In the genomic region with DNA sequence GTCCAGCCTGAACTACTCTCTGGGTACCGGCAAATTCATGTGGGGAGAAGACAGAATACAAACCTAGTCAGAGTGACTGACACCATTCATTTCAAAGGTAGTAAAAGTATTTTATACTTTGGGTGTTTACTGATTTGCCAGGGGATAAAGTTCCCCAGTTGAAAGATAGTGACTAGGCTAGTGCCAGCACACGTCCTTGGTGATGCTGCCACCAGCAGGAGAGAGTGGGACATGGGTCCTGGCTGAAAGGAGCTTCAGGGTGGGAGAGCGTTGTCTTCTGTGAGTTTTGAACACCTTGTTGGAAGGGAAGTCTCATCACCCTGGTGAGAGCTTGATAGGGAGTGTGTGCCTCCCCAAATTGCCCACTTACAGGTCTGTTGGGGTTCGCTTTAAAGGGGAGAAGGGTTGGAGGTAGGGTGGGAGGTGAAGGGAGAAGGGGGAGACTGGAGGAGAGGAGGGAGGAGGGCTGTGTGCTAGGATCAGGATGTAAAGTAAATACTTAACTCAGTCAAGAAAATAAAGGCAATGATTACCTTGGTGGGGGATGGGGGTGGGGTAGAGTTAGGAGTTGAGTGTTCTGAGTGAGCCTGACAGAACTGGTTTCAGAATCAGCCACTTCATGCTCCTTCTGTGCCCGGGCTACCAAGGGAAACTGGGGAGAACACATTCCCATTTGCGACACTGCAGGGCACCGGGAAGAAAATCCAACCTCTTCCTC, we compare ENCODE assay signal across 14 mouse cellular contexts.
DNase-seq lines count a peak whose midpoint lies in the region; ATAC-seq and TF ChIP-seq lines count a peak whose summit lies in the region.
"Had no signal": no experiment of that assay in that cellular context is flagged by ENCODE, and none has a peak within 500 bp of the region (broad histone marks: within the 10 kb centered on the region; RNA-seq: fewer than 3 reads in every experiment).

No protein-coding gene starts in this region.

- H3K4me2 ChIP-seq in embryonic facial prominence, embryonic 13.5 days: no peak overlapping the region
- no peak overlapping the region for H3K4me2 ChIP-seq in liver, postnatal 0 days (ENCODE audit: low read depth, low read length)
- no peak overlapping the region for H3K4me2 ChIP-seq in stomach, postnatal 0 days (replicated peaks; ENCODE audit: low read depth)
- H3K4me2 ChIP-seq: intestine, embryonic 15.5 days; midbrain, embryonic 13.5 days had no signal

- no peak overlapping the region for H3K9ac ChIP-seq in embryonic facial prominence, embryonic 13.5 days
- H3K9ac ChIP-seq in liver, postnatal 0 days (replicated peaks): no peak overlapping the region
- no peak overlapping the region for H3K9ac ChIP-seq in stomach, postnatal 0 days (ENCODE audit: low read length)
- H3K9ac ChIP-seq: intestine, embryonic 15.5 days; midbrain, embryonic 13.5 days had no signal

- no peaks in the 10 kb centered on the region for H3K36me3 ChIP-seq in embryonic facial prominence, embryonic 13.5 days
- no peaks in the 10 kb centered on the region for H3K36me3 ChIP-seq in embryonic facial prominence, embryonic 10.5 days (replicated peaks)
- no peaks in the 10 kb centered on the region for H3K36me3 ChIP-seq in liver, postnatal 0 days (replicated peaks; ENCODE audit: insufficient read depth, low read length)
- no peaks in the 10 kb centered on the region for H3K36me3 ChIP-seq in stomach, postnatal 0 days (ENCODE audit: control insufficient read depth, insufficient read depth, low read length)
- H3K36me3 ChIP-seq: forebrain, embryonic 10.5 days; intestine, embryonic 15.5 days; midbrain, embryonic 13.5 days had no signal

- peak overlapping the region; percentile 16; the same call in 1 of the 2 replicates for H3K27ac ChIP-seq in embryonic facial prominence, embryonic 13.5 days
- H3K27ac ChIP-seq in embryonic facial prominence, embryonic 10.5 days (replicated peaks): no peak overlapping the region
- no peak overlapping the region for H3K27ac ChIP-seq in liver, postnatal 0 days (ENCODE audit: low read depth)
- H3K27ac ChIP-seq in stomach, postnatal 0 days (replicated peaks): no peak overlapping the region
- H3K27ac ChIP-seq: forebrain, embryonic 10.5 days; heart, adult 2 months; intestine, embryonic 15.5 days; macrophage; midbrain, embryonic 13.5 days had no signal

- no peaks in the 10 kb centered on the region for H3K9me3 ChIP-seq in embryonic facial prominence, embryonic 13.5 days
- no peaks in the 10 kb centered on the region for H3K9me3 ChIP-seq in embryonic facial prominence, embryonic 10.5 days
- no peaks in the 10 kb centered on the region for H3K9me3 ChIP-seq in liver, postnatal 0 days (ENCODE audit: low read length)
- H3K9me3 ChIP-seq in stomach, postnatal 0 days (ENCODE audit: control insufficient read depth, low read length): no peaks in the 10 kb centered on the region
- H3K9me3 ChIP-seq: forebrain, embryonic 10.5 days; intestine, embryonic 15.5 days; midbrain, embryonic 13.5 days had no signal

- TF ChIP-seq EP300 in liver, postnatal 0 days (IDR thresholded peaks at IDR 0.05; ENCODE audit: low read depth): no peak
- TF ChIP-seq EP300 in stomach, postnatal 0 days (optimal IDR thresholded peaks at IDR 0.05): no peak

- TF ChIP-seq CTCF in liver, postnatal 0 days (IDR thresholded peaks at IDR 0.05; ENCODE audit: low read depth): 0 out of 2 replicates have a peak, but pooled peaks have one; percentile 4
- 0 out of 2 replicates have a peak, but pooled peaks have one; percentile 15 for TF ChIP-seq CTCF in stomach, postnatal 0 days (IDR thresholded peaks at IDR 0.05; ENCODE audit: low read depth)

- H3K4me1 ChIP-seq in embryonic facial prominence, embryonic 13.5 days: peaks cover 9% of the 10 kb centered on the region; the same call in 1 of the 2 replicates
- H3K4me1 ChIP-seq in embryonic facial prominence, embryonic 10.5 days: peaks cover 20% of the 10 kb centered on the region
- no peaks in the 10 kb centered on the region for H3K4me1 ChIP-seq in liver, postnatal 0 days (ENCODE audit: insufficient read depth)
- H3K4me1 ChIP-seq in stomach, postnatal 0 days (replicated peaks; ENCODE audit: control insufficient read depth, insufficient read depth): no peaks in the 10 kb centered on the region
- H3K4me1 ChIP-seq: intestine, embryonic 15.5 days had no signal

- 54% methylated on average over 7 of the region's 7 CpGs for WGBS in embryonic facial prominence, embryonic 13.5 days
- WGBS in embryonic facial prominence, embryonic 10.5 days: 51% methylated on average over 7 of the region's 7 CpGs
- 59% methylated on average over 7 of the region's 7 CpGs for WGBS in liver, postnatal 0 days (ENCODE audit: insufficient replicate concordance)
- WGBS in stomach, postnatal 0 days: 47% methylated on average over 7 of the region's 7 CpGs

- no peaks in the 10 kb centered on the region; the same call in none of the 2 replicates for H3K27me3 ChIP-seq in embryonic facial prominence, embryonic 13.5 days
- H3K27me3 ChIP-seq in embryonic facial prominence, embryonic 10.5 days (replicated peaks; ENCODE audit: low read depth, poor library complexity, severe bottlenecking): peaks cover 18% of the 10 kb centered on the region; the same call in 1 of the 2 replicates
- no peaks in the 10 kb centered on the region for H3K27me3 ChIP-seq in liver, postnatal 0 days (ENCODE audit: insufficient read depth, low read length)
- no peaks in the 10 kb centered on the region for H3K27me3 ChIP-seq in stomach, postnatal 0 days (ENCODE audit: control insufficient read depth, insufficient read depth, low read length)
- H3K27me3 ChIP-seq: intestine, embryonic 15.5 days had no signal

- no peak for ATAC-seq in embryonic facial prominence, embryonic 13.5 days (ENCODE audit: insufficient number of reproducible peaks, insufficient read depth, low FRiP score, low TSS enrichment, low read depth)
- ATAC-seq in liver, postnatal 0 days: no peak
- ATAC-seq in stomach, postnatal 0 days (ENCODE audit: low FRiP score, low TSS enrichment): no peak
- ATAC-seq: intestine, embryonic 15.5 days had no signal

- no peak overlapping the region for H3K4me3 ChIP-seq in embryonic facial prominence, embryonic 13.5 days
- H3K4me3 ChIP-seq in embryonic facial prominence, embryonic 10.5 days: no peak overlapping the region
- no peak overlapping the region for H3K4me3 ChIP-seq in liver, postnatal 0 days (ENCODE audit: low read depth, low read length)
- no peak overlapping the region for H3K4me3 ChIP-seq in stomach, postnatal 0 days (ENCODE audit: low read depth, low read length)
- H3K4me3 ChIP-seq: forebrain, embryonic 10.5 days; heart, adult 2 months; intestine, embryonic 15.5 days; midbrain, embryonic 13.5 days had no signal

- DNase-seq in embryonic facial prominence, embryonic 10.5 days (ENCODE audit: low spot score): no peak
- no peak for DNase-seq in liver, postnatal 0 days
- no peak for DNase-seq in liver
- peak; percentile 44 to 63 for DNase-seq in kidney, postnatal 25 days
- no peak for DNase-seq in stomach, postnatal 0 days (ENCODE audit: low spot score)
- no peak for DNase-seq in adrenal gland, adult (ENCODE audit: inconsistent age in 2 of 2, low spot score in 1 of 2)
- no peak for DNase-seq in gastrocnemius, postnatal 4 days (ENCODE audit: low spot score in 2 of 2)
- DNase-seq: heart, adult 2 months; right cerebral cortex, postnatal 14 days had no signal

Comparison
In these comparisons a context has a peak if more than half of its experiments do, and no peak if none do; other contexts are left out.
1. DNase-seq: peak in kidney, postnatal 25 days (2 of 2); none in embryonic facial prominence, embryonic 10.5 days (single experiment), liver, postnatal 0 days (single experiment), liver (single experiment), stomach, postnatal 0 days (single experiment), adrenal gland, adult (0 of 2) and gastrocnemius, postnatal 4 days (0 of 2).